Mouse (Mus musculus): ENCODE measurements around the gene Zmiz1.

DNA sequence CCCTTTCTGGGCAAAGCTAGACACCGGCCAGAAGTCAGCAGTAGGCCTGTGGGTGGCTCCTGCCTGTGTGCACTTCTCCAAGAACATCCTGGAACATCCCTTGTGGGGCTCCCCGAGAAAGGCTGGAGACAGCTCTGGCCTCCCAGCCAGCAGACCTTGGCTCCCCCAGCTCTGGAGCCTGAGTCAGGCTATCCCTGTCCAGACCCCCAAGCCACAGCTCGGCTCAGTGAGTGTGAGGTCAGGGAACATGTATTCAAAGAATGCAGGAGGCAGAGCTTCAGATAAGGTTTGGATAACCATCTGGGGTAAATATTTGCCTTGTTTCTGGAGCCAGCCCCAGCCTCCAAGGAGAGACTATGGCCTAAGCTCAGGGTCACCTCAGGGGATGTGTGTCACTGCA, 74.0 kb downstream of the Zmiz1 start:
- no peak for TF ChIP-seq TAL1 (IDR thresholded peaks at IDR 0.05; ENCODE audit: low read length)
- no peak for TF ChIP-seq GATA1 (IDR thresholded peaks at IDR 0.05; ENCODE audit: low read length)
